Mouse (Mus musculus) hindbrain, embryonic 12.5 days (tissue): ENCODE results near the gene Ehmt1. TPM values are rescaled to one million over a fixed set of nuclear protein-coding genes. Genes with fewer than 3 reads are reported as not detected.

Experiments
- ATAC-seq: fragments of 200-750 bp; cut with Nextera tagmentation; 2 replicates; pipeline ENCODE4 v1.8.0; 2017; ENCODE audit warnings: moderate TSS enrichment; ENCODE audit not compliant: low FRiP score
- H3K27ac ChIP-seq: fragments of 300-500 bp; sonication (generic); 2 replicates; pipeline ENCODE4 v1.5.1; 2016; ENCODE audit warnings: mild to moderate bottlenecking
- H3K27me3 ChIP-seq: fragments of 300-500 bp; sonication (generic); 2 replicates; pipeline ENCODE4 v1.6.1; 2016; ENCODE audit warnings: mild to moderate bottlenecking
- H3K36me3 ChIP-seq: fragments of 300-500 bp; sonication (generic); 2 replicates; pipeline ENCODE4 v1.6.1; 2016; ENCODE audit warnings: mild to moderate bottlenecking
- H3K4me1 ChIP-seq: fragments of 300-500 bp; sonication (generic); 2 replicates; pipeline ENCODE4 v1.6.1; 2016
- H3K4me2 ChIP-seq: fragments of 300-500 bp; sonication (generic); replicated peaks from 2 replicates; pipeline ENCODE4 v1.6.1; 2016; ENCODE audit warnings: mild to moderate bottlenecking
- H3K4me3 ChIP-seq: fragments of 300-500 bp; sonication (generic); 2 replicates; pipeline ENCODE4 v1.5.1; 2016; ENCODE audit warnings: mild to moderate bottlenecking
- H3K9ac ChIP-seq: fragments of 300-500 bp; sonication (generic); 2 replicates; pipeline ENCODE4 v1.6.1; 2016; ENCODE audit warnings: mild to moderate bottlenecking, moderate library complexity
- H3K9me3 ChIP-seq: fragments of 300-500 bp; sonication (generic); replicated peaks from 2 replicates; pipeline ENCODE4 v1.6.1; 2016; ENCODE audit warnings: mild to moderate bottlenecking
- WGBS: fragments of 180-500 bp; shearing (Covaris S2); methylation state at CpG from one replicate; pipeline ENCODE4 v1.1.7; 2016; 5-methylcytosine and 5-hydroxymethylcytosine counted together
- polyA plus RNA-seq: library from polyadenylated mRNA; unstranded; fragments of >200 nt; fragmentation: Nextera tagmentation; extraction: Ambion mirVana; gene quantifications from 2 replicates; pipeline ENCODE4 v1.2.1, GENCODE M21; 2016

Gene Ehmt1
- polyA plus RNA-seq, 1 experiment from 2014 or later, result 134 TPM

- Histone ChIP-seq H3K9ac (no peak overlapping the region), H3K27ac (no peak overlapping the region), H3K4me2 (no peak overlapping the region), H3K4me1 (no peaks in the 10 kb centered on the region), H3K36me3 (peaks cover 58% of the 10 kb centered on the region), H3K9me3 (no peaks in the 10 kb centered on the region), H3K4me3 (no peak overlapping the region), H3K27me3 (no peaks in the 10 kb centered on the region)
- no peak for ATAC-seq
- 77% methylated on average over 5 of the region's 5 CpGs for WGBS
Observed at GRCm38 (mm10) chr2:24852408-24852807, 67.0 kb downstream of the Ehmt1 start.

- Histone ChIP-seq H3K4me2 (no peak overlapping the region), H3K36me3 (peaks cover 44% of the 10 kb centered on the region), H3K4me3 (no peak overlapping the region), H3K4me1 (no peaks in the 10 kb centered on the region), H3K27me3 (no peaks in the 10 kb centered on the region), H3K9me3 (no peaks in the 10 kb centered on the region), H3K27ac (no peak overlapping the region), H3K9ac (no peak overlapping the region)
- 84% methylated on average over 1 of the region's 1 CpGs for WGBS
- no peak for ATAC-seq
Observed at GRCm38 (mm10) chr2:24846557-24846956, 72.9 kb downstream of the Ehmt1 start.

DNA sequence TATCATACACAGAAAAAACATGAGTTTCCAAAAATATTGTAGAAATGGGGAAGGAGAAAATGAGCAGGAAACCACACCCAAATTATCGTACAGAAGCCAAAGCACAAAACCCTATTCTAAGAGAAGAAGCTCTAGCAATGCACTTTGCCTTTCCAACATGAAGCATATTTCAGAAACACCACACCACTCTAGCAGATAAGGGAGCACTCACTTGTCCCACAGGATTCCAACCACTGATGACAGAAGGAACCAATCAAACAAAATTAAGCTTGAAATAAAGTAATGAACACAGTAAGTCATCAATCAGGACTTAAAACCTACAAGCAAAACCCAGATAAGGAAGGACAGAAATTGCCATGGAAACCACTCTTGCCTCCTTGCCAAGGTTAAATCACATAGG lies 74.2 kb downstream of the Ehmt1 start:
- no peak overlapping the region for H3K4me2 ChIP-seq
- H3K27me3 ChIP-seq, result no peaks in the 10 kb centered on the region
- no peak overlapping the region for H3K27ac ChIP-seq
- 92% methylated on average over 1 of the region's 1 CpGs for WGBS
- H3K36me3 ChIP-seq, result peaks cover 41% of the 10 kb centered on the region
- no peak for ATAC-seq
- no peaks in the 10 kb centered on the region for H3K4me1 ChIP-seq
- no peak overlapping the region for H3K9ac ChIP-seq
- H3K4me3 ChIP-seq, result no peak overlapping the region
- H3K9me3 ChIP-seq, result no peaks in the 10 kb centered on the region

GRCm38 (mm10) chr2:24830614-24831013 lies 88.8 kb downstream of the Ehmt1 start:
- no peak overlapping the region for H3K4me2 ChIP-seq
- 93% methylated on average over 3 of the region's 3 CpGs for WGBS
- no peaks in the 10 kb centered on the region for H3K27me3 ChIP-seq
- H3K4me3 ChIP-seq, result no peak overlapping the region
- no peaks in the 10 kb centered on the region for H3K9me3 ChIP-seq
- no peak overlapping the region for H3K27ac ChIP-seq
- no peak for ATAC-seq
- peaks cover 54% of the 10 kb centered on the region for H3K36me3 ChIP-seq
- no peaks in the 10 kb centered on the region for H3K4me1 ChIP-seq
- H3K9ac ChIP-seq, result no peak overlapping the region

DNA sequence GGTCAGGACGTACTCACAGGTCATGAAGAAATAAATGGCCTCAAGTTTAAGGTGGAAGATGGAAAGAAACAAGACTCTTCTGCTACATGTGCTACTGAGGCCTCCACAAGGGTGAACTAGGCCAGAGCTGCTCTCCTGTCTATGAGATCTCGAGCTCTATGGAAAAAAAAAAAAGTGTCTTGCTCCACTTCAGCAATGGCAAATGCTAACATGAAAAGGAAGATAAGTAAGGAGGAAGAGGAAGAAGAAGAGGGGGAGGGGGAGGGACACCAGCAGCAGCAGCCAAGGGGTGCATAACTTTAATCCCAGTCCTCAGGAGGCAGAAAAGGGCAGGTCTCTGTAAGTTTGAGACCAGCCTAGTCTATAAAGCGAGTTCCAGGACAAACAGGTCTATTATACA lies 109.7 kb downstream of the Ehmt1 start:
- no peaks in the 10 kb centered on the region for H3K27me3 ChIP-seq
- WGBS, result 88% methylated on average over 3 of the region's 3 CpGs
- ATAC-seq, result no peak
- no peak overlapping the region for H3K4me3 ChIP-seq
- H3K27ac ChIP-seq, result no peak overlapping the region
- no peak overlapping the region for H3K9ac ChIP-seq
- H3K4me2 ChIP-seq, result no peak overlapping the region
- no peaks in the 10 kb centered on the region for H3K9me3 ChIP-seq
- H3K4me1 ChIP-seq, result no peaks in the 10 kb centered on the region
- peaks cover 77% of the 10 kb centered on the region for H3K36me3 ChIP-seq

DNA sequence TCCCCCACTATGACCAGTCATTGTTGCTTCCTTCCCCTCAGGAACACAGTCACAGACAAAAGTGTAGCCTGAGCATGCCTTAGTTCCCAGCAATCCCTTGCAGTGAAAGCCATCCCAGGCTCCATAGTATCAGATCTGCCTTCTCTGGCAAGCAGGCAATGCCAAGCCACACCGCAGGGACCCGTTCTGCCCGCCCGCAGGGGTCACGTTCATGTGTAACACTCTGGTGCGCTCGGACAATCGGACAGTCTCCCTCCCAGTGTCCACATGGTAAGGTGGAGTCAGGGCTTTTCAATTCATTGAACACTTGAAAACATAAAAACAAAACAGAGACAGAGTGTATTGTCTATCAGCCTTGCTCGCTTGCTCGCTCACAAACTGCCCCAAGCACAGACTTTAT lies 111.7 kb downstream of the Ehmt1 start:
- H3K27ac ChIP-seq, result no peak overlapping the region
- H3K9ac ChIP-seq, result no peak overlapping the region
- H3K9me3 ChIP-seq, result no peaks in the 10 kb centered on the region
- no peaks in the 10 kb centered on the region for H3K27me3 ChIP-seq
- no peak overlapping the region for H3K4me2 ChIP-seq
- H3K36me3 ChIP-seq, result peaks cover 80% of the 10 kb centered on the region
- 85% methylated on average over 10 of the region's 10 CpGs for WGBS
- no peaks in the 10 kb centered on the region for H3K4me1 ChIP-seq
- ATAC-seq, result no peak
- H3K4me3 ChIP-seq, result no peak overlapping the region

DNA sequence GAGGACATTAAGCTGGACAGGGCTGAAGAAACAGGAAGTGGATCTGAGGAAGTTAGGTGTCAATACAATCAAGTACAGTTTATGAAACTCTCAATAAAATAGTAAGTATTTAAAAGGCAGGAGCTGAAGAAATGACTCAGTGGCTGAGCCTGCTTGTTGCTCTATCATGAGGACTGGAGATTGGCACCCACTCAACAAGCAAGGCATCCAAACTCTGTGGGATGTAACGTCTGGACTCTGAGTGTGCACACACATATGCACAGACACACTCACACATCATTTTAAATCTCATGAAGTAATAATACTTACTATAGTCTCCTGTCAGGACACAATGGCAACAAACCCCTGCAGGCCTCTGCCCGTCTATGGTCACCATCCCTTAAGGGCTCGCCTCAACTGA lies 112.4 kb downstream of the Ehmt1 start:
- H3K9ac ChIP-seq, result no peak overlapping the region
- no peaks in the 10 kb centered on the region for H3K9me3 ChIP-seq
- H3K4me1 ChIP-seq, result no peaks in the 10 kb centered on the region
- H3K27ac ChIP-seq, result no peak overlapping the region
- H3K4me2 ChIP-seq, result no peak overlapping the region
- peaks cover 80% of the 10 kb centered on the region for H3K36me3 ChIP-seq
- no peak for ATAC-seq
- H3K27me3 ChIP-seq, result no peaks in the 10 kb centered on the region
- H3K4me3 ChIP-seq, result no peak overlapping the region
- WGBS, result 92% methylated on average over 3 of the region's 3 CpGs

- Histone ChIP-seq H3K9ac (no peak overlapping the region), H3K27me3 (no peaks in the 10 kb centered on the region), H3K36me3 (peaks cover 87% of the 10 kb centered on the region), H3K4me3 (no peak overlapping the region), H3K27ac (no peak overlapping the region), H3K9me3 (no peaks in the 10 kb centered on the region), H3K4me2 (no peak overlapping the region), H3K4me1 (no peaks in the 10 kb centered on the region)
- ATAC-seq, result no peak
- 89% methylated on average over 6 of the region's 6 CpGs for WGBS
Observed at GRCm38 (mm10) chr2:24806143-24806542, 113.3 kb downstream of the Ehmt1 start.

- H3K27ac ChIP-seq, result no peak overlapping the region
- no peaks in the 10 kb centered on the region for H3K27me3 ChIP-seq
- no peak overlapping the region for H3K4me3 ChIP-seq
- H3K9ac ChIP-seq, result no peak overlapping the region
- H3K36me3 ChIP-seq, result peaks cover 88% of the 10 kb centered on the region
- no peaks in the 10 kb centered on the region for H3K4me1 ChIP-seq
- no peak for ATAC-seq
- WGBS, result 98% methylated on average over 4 of the region's 4 CpGs
- no peaks in the 10 kb centered on the region for H3K9me3 ChIP-seq
- no peak overlapping the region for H3K4me2 ChIP-seq
Observed at GRCm38 (mm10) chr2:24805621-24806020, 113.8 kb downstream of the Ehmt1 start.

DNA sequence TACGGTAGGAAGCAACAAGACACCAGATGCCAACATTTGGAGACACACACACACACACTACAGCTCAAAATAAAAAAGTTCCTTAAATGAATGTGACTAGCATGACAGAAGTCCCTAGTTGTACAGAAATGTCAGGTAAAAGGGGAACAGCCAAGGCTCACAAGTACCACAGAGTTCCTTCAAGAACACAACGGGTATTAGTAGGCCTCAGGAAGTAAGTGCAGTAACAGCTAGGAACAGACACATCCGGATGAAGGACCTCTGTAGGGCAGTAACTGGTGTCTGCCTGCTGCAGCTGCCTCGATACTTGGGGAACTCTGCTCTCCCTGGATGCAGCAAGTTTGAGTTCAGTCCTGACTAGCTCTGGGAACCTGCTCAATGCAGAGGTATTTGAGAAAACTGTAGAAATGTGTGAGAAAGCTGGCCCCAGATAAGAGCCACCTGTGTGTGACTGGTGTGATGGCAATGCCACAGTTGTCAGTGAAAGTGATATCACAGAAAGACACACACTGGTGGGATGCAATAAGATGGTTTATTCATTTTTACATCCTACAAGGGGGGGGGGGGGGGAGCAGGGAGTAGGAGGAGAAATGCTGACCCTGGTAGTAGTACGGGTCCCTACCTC lies 122.5 kb downstream of the Ehmt1 start:
- Histone ChIP-seq H3K9me3 (no peaks in the 10 kb centered on the region), H3K4me3 (no peak overlapping the region), H3K27ac (no peak overlapping the region), H3K9ac (no peak overlapping the region), H3K36me3 (peaks cover 81% of the 10 kb centered on the region), H3K4me2 (no peak overlapping the region), H3K4me1 (no peaks in the 10 kb centered on the region), H3K27me3 (no peaks in the 10 kb centered on the region)
- ATAC-seq, result no peak
- 89% methylated on average over 5 of the region's 5 CpGs for WGBS

GRCm38 (mm10) chr2:24787250-24787649 lies 132.2 kb downstream of the Ehmt1 start:
- WGBS, result 50% methylated on average over 4 of the region's 4 CpGs
- Histone ChIP-seq H3K27me3 (no peaks in the 10 kb centered on the region), H3K4me2 (no peak overlapping the region), H3K9ac (no peak overlapping the region), H3K4me3 (no peak overlapping the region), H3K27ac (no peak overlapping the region), H3K36me3 (peaks cover 28% of the 10 kb centered on the region), H3K9me3 (no peaks in the 10 kb centered on the region), H3K4me1 (no peaks in the 10 kb centered on the region)
- no peak for ATAC-seq

DNA sequence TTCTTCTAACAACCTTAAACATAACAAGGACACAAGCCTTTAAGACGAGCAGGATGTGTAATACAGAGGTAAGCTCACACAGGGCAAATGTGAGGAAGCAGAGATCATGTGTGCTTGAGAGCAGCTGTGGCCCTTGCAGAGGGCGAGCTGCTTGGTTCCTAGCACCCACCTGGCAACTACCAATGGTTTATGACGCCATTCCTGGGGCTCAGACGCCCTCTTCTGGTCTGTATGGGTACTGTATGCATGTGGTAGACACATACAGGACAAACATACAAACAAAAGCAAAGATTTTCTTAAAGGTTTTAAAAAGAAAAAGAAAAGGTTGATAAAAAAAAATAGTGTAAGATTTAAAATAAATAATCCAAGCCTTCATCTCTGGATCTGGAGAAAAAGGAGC lies 138.2 kb downstream of the Ehmt1 start:
- no peak overlapping the region for H3K4me3 ChIP-seq
- ATAC-seq, result no peak
- H3K4me2 ChIP-seq, result no peak overlapping the region
- no peak overlapping the region for H3K27ac ChIP-seq
- no peaks in the 10 kb centered on the region for H3K9me3 ChIP-seq
- H3K27me3 ChIP-seq, result no peaks in the 10 kb centered on the region
- H3K9ac ChIP-seq, result no peak overlapping the region
- no peaks in the 10 kb centered on the region for H3K36me3 ChIP-seq
- 54% methylated on average over 4 of the region's 4 CpGs for WGBS
- H3K4me1 ChIP-seq, result peaks cover 7% of the 10 kb centered on the region

DNA sequence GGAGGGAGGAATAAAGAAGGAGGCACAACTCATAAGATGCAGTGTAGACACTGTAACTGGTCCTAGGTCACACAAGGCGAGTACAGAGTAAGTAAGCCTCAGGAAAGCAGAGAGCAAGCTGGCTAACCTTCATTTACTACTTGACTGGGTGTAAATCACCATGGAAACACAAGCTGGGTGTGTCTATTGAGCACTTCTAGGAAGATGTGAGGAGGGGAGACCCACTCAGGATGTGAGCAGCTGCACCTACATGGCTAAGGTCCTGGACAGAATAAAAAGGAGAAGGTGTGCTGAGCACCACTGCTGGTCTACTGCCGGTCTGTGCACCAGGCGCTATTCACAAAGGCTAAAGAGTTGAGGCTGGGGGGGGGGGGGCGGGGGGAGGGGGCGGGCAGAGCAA lies 142.6 kb downstream of the Ehmt1 start:
- no peak overlapping the region for H3K4me3 ChIP-seq
- 15% methylated on average over 4 of the region's 5 CpGs for WGBS
- H3K9me3 ChIP-seq, result no peaks in the 10 kb centered on the region
- H3K27ac ChIP-seq, result no peak overlapping the region
- no peaks in the 10 kb centered on the region for H3K27me3 ChIP-seq
- H3K4me2 ChIP-seq, result no peak overlapping the region
- H3K4me1 ChIP-seq, result peaks cover 7% of the 10 kb centered on the region
- ATAC-seq, result no peak
- no peak overlapping the region for H3K9ac ChIP-seq
- H3K36me3 ChIP-seq, result no peaks in the 10 kb centered on the region
